Mouse (Mus musculus): ENCODE results near the gene Ankdd1a. TPM values are rescaled to one million over a fixed set of nuclear protein-coding genes. Genes with fewer than 3 reads are reported as not detected.

Ankdd1a gene
- total RNA-seq, 2 experiments from 2014 or later, result 2.8 to 3.7 TPM

- DNase-seq (ENCODE audit: low spot score in 2 of 2), result no peak
- intact Hi-C loops (cut with DNase I), result no loop called here
These were observed 5.1 kb downstream of the Ankdd1a start for GRCm38 (mm10) chr9:65514851-65515261.

DNA sequence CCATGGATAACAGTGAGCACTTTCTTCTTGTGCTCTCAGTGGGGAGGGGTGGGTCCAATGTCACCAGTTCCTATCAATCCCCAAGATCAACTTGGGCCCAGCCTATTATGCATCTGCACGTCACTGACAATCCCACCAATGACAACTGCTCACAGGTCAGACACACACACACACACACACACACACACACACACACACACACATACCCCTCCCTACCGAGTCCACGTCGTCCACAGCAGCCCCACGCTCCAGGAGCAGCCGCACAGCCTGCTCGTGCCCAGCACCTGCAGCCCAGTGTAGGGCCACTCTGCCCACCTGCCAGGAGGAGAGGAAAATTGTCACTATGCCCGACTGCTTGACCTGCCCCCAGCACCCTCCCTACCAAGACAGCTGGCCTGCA lies 5.6 kb downstream of the Ankdd1a start:
- no peak for DNase-seq (ENCODE audit: low spot score in 2 of 2)
- intact Hi-C loops (cut with DNase I), result no loop called here

DNA sequence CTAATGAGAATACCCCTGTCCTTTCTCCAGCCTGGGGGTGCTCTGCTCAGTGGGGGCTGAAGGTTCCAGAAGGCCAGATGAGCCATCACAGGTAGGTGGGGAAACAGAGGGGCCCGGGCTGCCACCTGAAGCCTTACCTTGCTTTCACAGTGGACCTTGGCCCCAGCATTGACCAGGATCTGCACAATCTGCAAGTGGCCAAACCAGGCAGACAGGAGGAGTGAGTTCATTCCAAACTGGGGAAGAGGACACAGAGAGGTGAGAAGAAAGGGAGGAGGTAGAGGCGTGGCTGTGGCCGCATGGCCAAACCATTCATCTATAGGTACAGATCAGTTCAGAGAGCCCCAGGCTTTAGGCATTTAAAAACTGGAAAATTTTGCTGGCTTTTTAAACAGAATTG lies 7.5 kb downstream of the Ankdd1a start:
- intact Hi-C loops (cut with DNase I), result no loop called here

GRCm38 (mm10) chr9:65508449-65508848 lies 11.5 kb downstream of the Ankdd1a start:
- DNase-seq (ENCODE audit: low spot score in 2 of 2), result no peak
- intact Hi-C loops (cut with DNase I), result no loop called here

More for the DNA sequence above, 7.5 kb downstream of the Ankdd1a start:
- DNase-seq (ENCODE audit: low spot score in 2 of 2), result no peak

DNA sequence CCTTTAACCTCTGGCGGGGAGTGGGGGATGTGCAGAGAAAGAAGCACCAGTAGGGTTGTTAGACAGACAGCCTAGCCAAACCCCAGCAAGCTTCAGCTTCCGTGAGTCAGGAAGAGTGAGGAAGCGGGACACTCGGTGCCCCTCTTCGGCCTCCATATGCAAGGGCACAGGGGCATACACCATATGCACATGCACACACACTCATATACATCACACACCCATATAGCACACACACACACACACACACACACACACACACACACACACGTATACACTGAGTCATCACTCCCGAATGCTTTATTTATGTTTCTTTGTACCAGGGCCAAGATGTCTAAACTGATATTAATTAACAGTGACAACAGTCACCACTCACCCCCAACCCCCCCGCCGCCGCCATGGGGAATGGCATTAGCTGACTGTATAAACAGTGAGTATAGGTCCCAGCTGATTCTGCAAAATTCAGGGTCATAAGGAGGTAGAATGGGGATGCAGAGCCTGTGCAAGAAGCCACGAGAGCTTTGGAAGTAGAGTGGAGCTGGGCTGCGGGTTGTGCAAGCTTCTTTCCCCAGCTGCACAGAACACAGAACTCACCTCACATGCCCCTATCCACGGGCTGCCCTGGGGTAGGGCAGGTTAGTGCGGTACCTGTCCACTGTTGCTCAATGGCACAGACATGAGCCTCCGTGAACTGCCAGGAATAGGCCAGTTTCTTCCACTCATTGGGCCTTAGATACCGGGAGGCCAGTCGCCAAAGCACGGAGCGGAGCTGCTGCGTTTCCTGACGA lies 17.1 kb downstream of the Ankdd1a start:
- DNase-seq (ENCODE audit: low spot score in 2 of 2), result no peak
- intact Hi-C loops (cut with DNase I), result no loop called here

GRCm38 (mm10) chr9:65502146-65502545 lies 17.8 kb downstream of the Ankdd1a start:
- DNase-seq (ENCODE audit: low spot score in 2 of 2), result no peak
- intact Hi-C loops (cut with DNase I), result no loop called here

GRCm38 (mm10) chr9:65492851-65493250 lies 27.1 kb downstream of the Ankdd1a start:
- intact Hi-C loops (cut with DNase I), result no loop called here
- DNase-seq (ENCODE audit: low spot score in 2 of 2), result no peak

GRCm38 (mm10) chr9:65492351-65492750 lies 27.6 kb downstream of the Ankdd1a start:
- DNase-seq (ENCODE audit: low spot score in 2 of 2), result no peak
- intact Hi-C loops (cut with DNase I), result no loop called here

DNA sequence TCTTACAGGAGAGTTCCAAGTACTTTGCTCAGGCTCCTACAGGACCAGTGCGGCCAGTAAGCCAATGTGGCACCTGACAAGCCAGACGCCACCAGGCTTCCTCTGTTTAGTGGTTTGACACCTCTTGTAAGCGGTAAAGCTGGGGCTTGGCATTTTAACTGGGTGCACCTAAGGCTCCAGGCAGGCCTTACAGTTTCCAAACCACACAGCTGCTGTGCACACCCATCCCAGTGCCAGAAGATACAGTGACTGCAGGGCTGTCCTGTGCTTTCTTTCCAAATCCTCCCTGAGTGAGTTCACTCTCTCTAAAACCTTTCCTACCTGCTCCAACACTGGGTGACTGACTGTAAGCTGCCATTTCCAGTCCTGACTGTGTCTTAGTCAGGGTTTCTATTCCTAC lies 28.5 kb downstream of the Ankdd1a start:
- intact Hi-C loops (cut with DNase I), result no loop called here
- no peak for DNase-seq (ENCODE audit: low spot score in 2 of 2)

GRCm38 (mm10) chr9:65480071-65480470 lies 39.9 kb downstream of the Ankdd1a start:
- no peak for DNase-seq (ENCODE audit: low spot score in 2 of 2)
- intact Hi-C loops (cut with DNase I), result no loop called here

GRCm38 (mm10) chr9:65479158-65479557 lies 40.8 kb downstream of the Ankdd1a start:
- intact Hi-C loops (cut with DNase I), result no loop called here
- DNase-seq (ENCODE audit: low spot score in 2 of 2), result no peak

GRCm38 (mm10) chr9:65472769-65473168 lies 47.2 kb downstream of the Ankdd1a start:
- intact Hi-C loops (cut with DNase I), result no loop called here
- DNase-seq (ENCODE audit: low spot score in 2 of 2), result no peak

GRCm38 (mm10) chr9:65467686-65468085 lies 52.3 kb downstream of the Ankdd1a start:
- DNase-seq (ENCODE audit: low spot score in 2 of 2), result no peak
- intact Hi-C loops (cut with DNase I), result no loop called here

DNA sequence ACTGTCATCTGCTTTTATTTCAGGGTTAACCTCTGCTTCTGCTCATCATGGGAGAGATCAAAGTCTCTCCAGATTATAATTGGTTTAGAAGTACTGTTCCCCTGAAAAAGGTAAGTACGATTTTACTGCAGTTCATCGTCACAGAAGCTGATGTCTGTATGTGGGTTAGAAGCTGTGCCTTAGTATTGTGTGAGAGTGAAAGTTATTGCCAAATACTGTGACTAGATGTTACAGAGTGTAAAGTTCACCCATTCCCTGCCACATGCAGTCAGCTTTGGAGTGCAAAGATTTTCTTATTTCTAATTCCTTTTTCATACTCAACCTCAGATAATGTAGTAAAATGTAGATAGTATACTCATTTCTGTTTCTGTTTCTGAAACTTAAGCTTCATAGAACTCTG lies 54.8 kb downstream of the Ankdd1a start:
- intact Hi-C loops (cut with DNase I), result no loop called here
- DNase-seq (ENCODE audit: low spot score in 2 of 2), result no peak

GRCm38 (mm10) chr9:65464161-65464560 lies 55.8 kb downstream of the Ankdd1a start:
- peak in 1 of 2 experiments; percentile 12 for DNase-seq (ENCODE audit: low spot score in 2 of 2)
- intact Hi-C loops (cut with DNase I), result no loop called here

GRCm38 (mm10) chr9:65462544-65462943 lies 57.4 kb downstream of the Ankdd1a start:
- intact Hi-C loops (cut with DNase I), result no loop called here
- no peak for DNase-seq (ENCODE audit: low spot score in 2 of 2)

DNA sequence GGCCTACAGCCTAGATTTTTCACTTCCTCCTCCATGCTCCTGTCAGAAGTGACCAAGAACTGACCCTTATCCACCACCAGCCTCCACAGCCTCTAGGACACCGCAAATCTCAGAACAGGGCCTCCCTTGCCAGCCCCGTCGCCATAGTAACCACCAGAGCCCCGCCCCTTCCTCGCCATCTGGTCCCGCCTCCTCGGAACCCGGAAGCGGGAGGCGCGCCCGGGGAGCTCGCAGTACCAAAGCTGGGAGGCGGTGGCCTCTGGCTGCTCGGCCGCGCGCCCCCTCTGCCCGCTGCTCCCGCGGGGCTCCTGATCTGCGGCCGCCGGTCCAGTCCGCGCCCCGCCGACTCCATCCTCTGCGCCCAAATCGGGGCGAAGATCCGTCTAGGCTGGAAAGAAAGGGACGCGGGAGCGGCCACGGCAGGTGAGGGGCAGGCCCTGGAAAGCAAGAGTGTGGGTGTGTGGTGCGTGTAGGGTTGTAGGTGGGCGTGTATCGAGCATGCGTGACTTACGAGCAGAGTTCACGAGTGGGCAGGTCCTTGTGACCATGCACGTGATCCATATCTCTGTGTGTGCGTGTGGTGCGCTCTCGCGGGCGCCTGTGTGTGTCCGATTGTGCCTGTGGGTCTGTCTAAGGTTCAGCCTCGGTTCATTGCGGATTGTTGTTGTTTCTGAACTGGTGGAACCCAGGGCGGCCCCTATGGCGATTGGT lies 59.1 kb downstream of the Ankdd1a start, which contains the start of gene Spg21:
Gene Spg21, plus strand, starts transcription at position 216 of the 711 bp plus-strand sequence.
- DNase-seq (ENCODE audit: low spot score in 2 of 2), result peak; percentile 93 to 95
- intact Hi-C loops (cut with DNase I), result no loop called here

DNA sequence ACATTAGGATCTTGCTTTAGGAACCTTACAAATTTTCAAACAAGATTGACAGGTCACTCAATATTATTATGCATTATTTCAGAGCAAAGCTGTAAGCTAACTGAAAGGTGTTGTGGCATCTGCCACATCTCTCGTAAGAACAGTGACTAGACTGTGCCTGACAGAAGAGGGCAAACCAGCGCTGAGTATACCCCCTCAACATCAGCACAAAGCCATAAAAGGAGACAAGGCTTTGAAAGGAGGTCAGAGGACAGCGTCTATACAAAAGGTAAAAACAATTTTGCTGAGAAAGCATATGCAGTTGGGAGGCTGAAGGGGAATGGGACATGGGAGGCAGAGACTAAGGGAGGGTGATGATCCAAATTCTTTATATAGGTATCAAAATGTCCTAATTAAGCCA lies 59.8 kb downstream of the Ankdd1a start:
- no peak for DNase-seq (ENCODE audit: low spot score in 2 of 2)
- intact Hi-C loops (cut with DNase I), result no loop called here

- DNase-seq (ENCODE audit: low spot score in 2 of 2), result no peak
- intact Hi-C loops (cut with DNase I), result no loop called here
These were observed 61.0 kb downstream of the Ankdd1a start for GRCm38 (mm10) chr9:65458975-65459374.

DNA sequence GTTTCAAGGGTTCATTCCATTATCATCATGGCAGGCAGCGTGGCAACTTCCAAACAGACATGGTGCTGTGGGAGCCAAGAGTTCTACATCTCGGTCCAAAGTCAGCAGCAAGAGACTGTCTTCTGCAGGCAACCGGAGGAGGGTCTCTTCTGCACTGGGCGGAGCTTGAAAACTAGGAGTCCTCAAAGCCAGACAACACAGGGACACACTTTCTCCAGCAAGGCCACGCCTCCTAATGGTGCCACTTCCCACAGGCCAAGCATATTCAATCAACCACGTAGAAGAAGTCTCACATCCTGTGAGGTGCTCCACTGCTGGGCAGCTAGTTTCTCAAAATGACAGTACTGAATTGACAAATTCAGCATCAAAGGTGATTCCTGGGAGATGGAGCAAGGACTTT lies 72.0 kb downstream of the Ankdd1a start:
- intact Hi-C loops (cut with DNase I), result no loop called here
- DNase-seq (ENCODE audit: low spot score in 2 of 2), result no peak

DNA sequence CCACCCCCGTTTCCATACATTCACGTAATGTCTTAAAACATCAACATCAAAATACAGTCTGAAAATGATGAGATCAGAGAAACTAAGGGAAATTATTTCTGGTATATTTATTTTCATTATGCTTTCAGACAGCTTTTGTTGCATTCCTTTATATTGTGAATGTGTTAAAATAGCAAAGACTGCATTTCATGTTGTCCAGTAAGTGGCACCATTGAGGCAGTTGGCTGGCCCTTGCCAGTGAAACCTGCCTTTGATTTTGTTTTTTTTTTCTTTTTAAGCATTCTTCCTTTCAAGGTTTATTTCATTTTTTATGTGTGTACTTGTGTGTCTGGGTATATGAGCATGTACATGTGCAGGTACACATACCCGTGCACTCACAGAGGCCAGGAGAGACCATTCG lies 75.3 kb downstream of the Ankdd1a start:
- intact Hi-C loops (cut with DNase I), result no loop called here
- DNase-seq (ENCODE audit: low spot score in 2 of 2), result no peak
